Mouse (Mus musculus): ENCODE data around the gene Msantd2. TPM values are rescaled to one million over a fixed set of nuclear protein-coding genes. Genes with fewer than 3 reads are reported as not detected.

Gene Msantd2
- total and polyA plus RNA-seq, 2 experiments = 10.3 to 16.2 TPM

GRCm38 (mm10) chr9:37567019-37567418 is 77.9 kb downstream of the Msantd2 start:
- TF ChIP-seq CTCF (IDR thresholded peaks at IDR 0.05; ENCODE audit: low read depth, low read length) = no peak
- no peak for TF ChIP-seq POLR2A (IDR thresholded peaks at IDR 0.05; ENCODE audit: extremely low read depth, insufficient read depth, low read length)
- Histone ChIP-seq H3K4me3 (ENCODE audit: insufficient read depth, low read depth, low read length) (no peak overlapping the region), H3K27ac (replicated peaks; ENCODE audit: insufficient read depth, low read depth, low read length) (no peak overlapping the region), H3K79me2 (ENCODE audit: control insufficient read depth, insufficient read depth, low read length) (no peaks in the 10 kb centered on the region), H3K36me3 (ENCODE audit: control insufficient read depth, insufficient read depth, low read length) (no peaks in the 10 kb centered on the region), H3K9ac (ENCODE audit: low read depth, low read length) (no peak overlapping the region), H3K4me1 (ENCODE audit: control insufficient read depth, insufficient read depth, low read length) (0 out of 2 replicates have a peak, but pooled peaks cover 3% of the 10 kb centered on the region), H3K27me3 (ENCODE audit: control insufficient read depth, insufficient read depth, low read length) (no peaks in the 10 kb centered on the region)
- no peak for DNase-seq (ENCODE audit: extremely low read depth, low read depth, low spot score)
- WGBS = 86% methylated on average over 2 of the region's 2 CpGs

- H3K36me3 ChIP-seq (ENCODE audit: control insufficient read depth, insufficient read depth, low read length) = no peaks in the 10 kb centered on the region
- 0 out of 2 replicates have a peak, but pooled peaks cover 3% of the 10 kb centered on the region for H3K4me1 ChIP-seq (ENCODE audit: control insufficient read depth, insufficient read depth, low read length)
- DNase-seq (ENCODE audit: extremely low read depth, low read depth, low spot score) = no peak
- no peaks in the 10 kb centered on the region for H3K79me2 ChIP-seq (ENCODE audit: control insufficient read depth, insufficient read depth, low read length)
- H3K4me3 ChIP-seq (ENCODE audit: insufficient read depth, low read depth, low read length) = no peak overlapping the region
- H3K27ac ChIP-seq (replicated peaks; ENCODE audit: insufficient read depth, low read depth, low read length) = no peak overlapping the region
- WGBS = 69% methylated on average over 5 of the region's 5 CpGs
- no peak overlapping the region for H3K9ac ChIP-seq (ENCODE audit: low read depth, low read length)
- H3K27me3 ChIP-seq (ENCODE audit: control insufficient read depth, insufficient read depth, low read length) = no peaks in the 10 kb centered on the region
- TF ChIP-seq CTCF (IDR thresholded peaks at IDR 0.05; ENCODE audit: low read depth, low read length) (no peak), POLR2A (IDR thresholded peaks at IDR 0.05; ENCODE audit: extremely low read depth, insufficient read depth, low read length) (no peak)
These were observed 78.3 kb downstream of the Msantd2 start for GRCm38 (mm10) chr9:37567454-37567853.

- no peaks in the 10 kb centered on the region for H3K36me3 ChIP-seq (ENCODE audit: control insufficient read depth, insufficient read depth, low read length)
- H3K27ac ChIP-seq (replicated peaks; ENCODE audit: insufficient read depth, low read depth, low read length) = no peak overlapping the region
- no peaks in the 10 kb centered on the region for H3K27me3 ChIP-seq (ENCODE audit: control insufficient read depth, insufficient read depth, low read length)
- 50% methylated on average over 15 of the region's 15 CpGs for WGBS
- DNase-seq (ENCODE audit: extremely low read depth, low read depth, low spot score) = no peak
- TF ChIP-seq CTCF (IDR thresholded peaks at IDR 0.05; ENCODE audit: low read depth, low read length) (no peak), POLR2A (IDR thresholded peaks at IDR 0.05; ENCODE audit: extremely low read depth, insufficient read depth, low read length) (no peak)
- H3K9ac ChIP-seq (ENCODE audit: low read depth, low read length) = no peak overlapping the region
- no peak overlapping the region for H3K4me3 ChIP-seq (ENCODE audit: insufficient read depth, low read depth, low read length)
- 0 out of 2 replicates have a peak, but pooled peaks cover 3% of the 10 kb centered on the region for H3K4me1 ChIP-seq (ENCODE audit: control insufficient read depth, insufficient read depth, low read length)
- H3K79me2 ChIP-seq (ENCODE audit: control insufficient read depth, insufficient read depth, low read length) = no peaks in the 10 kb centered on the region
These were observed 78.9 kb downstream of the Msantd2 start for GRCm38 (mm10) chr9:37567892-37568604.

GRCm38 (mm10) chr9:37568605-37569214 is 79.6 kb downstream of the Msantd2 start:
- WGBS = 34% methylated on average over 4 of the region's 4 CpGs
- no peaks in the 10 kb centered on the region for H3K27me3 ChIP-seq (ENCODE audit: control insufficient read depth, insufficient read depth, low read length)
- no peaks in the 10 kb centered on the region for H3K36me3 ChIP-seq (ENCODE audit: control insufficient read depth, insufficient read depth, low read length)
- TF ChIP-seq CTCF (IDR thresholded peaks at IDR 0.05; ENCODE audit: low read depth, low read length) (no peak), POLR2A (IDR thresholded peaks at IDR 0.05; ENCODE audit: extremely low read depth, insufficient read depth, low read length) (no peak)
- no peak overlapping the region for H3K27ac ChIP-seq (replicated peaks; ENCODE audit: insufficient read depth, low read depth, low read length)
- no peak overlapping the region for H3K4me3 ChIP-seq (ENCODE audit: insufficient read depth, low read depth, low read length)
- H3K9ac ChIP-seq (ENCODE audit: low read depth, low read length) = no peak overlapping the region
- peak; percentile 20 for DNase-seq (ENCODE audit: extremely low read depth, low read depth, low spot score)
- 0 out of 2 replicates have a peak, but pooled peaks cover 3% of the 10 kb centered on the region for H3K4me1 ChIP-seq (ENCODE audit: control insufficient read depth, insufficient read depth, low read length)
- no peaks in the 10 kb centered on the region for H3K79me2 ChIP-seq (ENCODE audit: control insufficient read depth, insufficient read depth, low read length)

- H3K27ac ChIP-seq (replicated peaks; ENCODE audit: insufficient read depth, low read depth, low read length) = no peak overlapping the region
- TF ChIP-seq POLR2A (IDR thresholded peaks at IDR 0.05; ENCODE audit: extremely low read depth, insufficient read depth, low read length) = no peak
- TF ChIP-seq CTCF (IDR thresholded peaks at IDR 0.05; ENCODE audit: low read depth, low read length) = no peak
- H3K27me3 ChIP-seq (ENCODE audit: control insufficient read depth, insufficient read depth, low read length) = no peaks in the 10 kb centered on the region
- H3K4me3 ChIP-seq (ENCODE audit: insufficient read depth, low read depth, low read length) = no peak overlapping the region
- H3K4me1 ChIP-seq (ENCODE audit: control insufficient read depth, insufficient read depth, low read length) = 0 out of 2 replicates have a peak, but pooled peaks cover 3% of the 10 kb centered on the region
- H3K36me3 ChIP-seq (ENCODE audit: control insufficient read depth, insufficient read depth, low read length) = no peaks in the 10 kb centered on the region
- 29% methylated on average over 2 of the region's 2 CpGs for WGBS
- peak; percentile 53 for DNase-seq (ENCODE audit: extremely low read depth, low read depth, low spot score)
- H3K9ac ChIP-seq (ENCODE audit: low read depth, low read length) = no peak overlapping the region
- no peaks in the 10 kb centered on the region for H3K79me2 ChIP-seq (ENCODE audit: control insufficient read depth, insufficient read depth, low read length)
These were observed 80.2 kb downstream of the Msantd2 start for GRCm38 (mm10) chr9:37569231-37569835.

All from liver, adult 2 months (tissue).